Mouse (Mus musculus) ovary, postnatal 36 days (tissue): ENCODE measurements around the gene Sars.
A peak's percentile ranks its signal among the peaks of the same experiment; 100 is the strongest.

ENCODE experiments used
- DNase-seq: peaks from one replicate; pipeline ENCODE4 v3.0.0; 2022; ENCODE audit warnings: low spot score, mixed read lengths

The Sars gene

DNA sequence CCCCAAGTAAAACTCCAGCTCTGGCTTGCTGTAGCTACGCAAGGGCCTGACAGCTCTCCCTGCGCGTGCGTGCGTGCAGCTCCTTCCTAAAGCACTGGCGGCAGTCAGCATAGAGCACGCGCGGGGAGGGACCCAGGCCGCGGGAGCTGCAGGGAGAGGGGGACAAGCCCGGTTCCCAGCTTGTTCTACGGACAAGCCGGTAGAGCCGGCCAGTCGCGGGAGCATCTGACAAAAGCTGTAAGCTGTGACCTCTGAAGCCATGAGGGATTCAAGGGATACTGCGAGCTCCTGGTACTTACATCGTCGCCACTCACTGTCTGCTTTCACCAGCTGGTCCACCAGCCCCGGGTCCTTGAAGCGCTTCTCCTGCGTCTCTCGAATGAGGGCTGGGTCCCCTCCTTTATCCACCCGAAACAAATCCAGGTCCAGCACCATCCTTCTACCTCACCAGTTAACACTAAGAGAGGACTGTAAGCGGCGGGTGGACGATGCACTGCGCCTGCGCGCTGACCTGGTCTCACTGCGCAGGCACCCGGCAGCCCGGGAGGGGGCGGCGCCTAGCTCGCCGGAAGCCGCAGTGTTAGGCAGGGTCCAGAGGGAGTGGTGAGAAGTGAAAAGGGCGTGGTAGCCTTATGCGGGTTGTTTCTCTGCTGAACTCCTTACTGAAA is at the start of gene Sars:
Gene Sars (minus strand): TSS at position 512 of the 668 bp plus-strand sequence.
- DNase-seq: peak; percentile 89

GRCm38 (mm10) chr3:108489968-108490367 is 45.0 kb upstream of the Sars start:
- DNase-seq: no peak

GRCm38 (mm10) chr3:108484749-108485148 is 39.7 kb upstream of the Sars start:
- no peak for DNase-seq

GRCm38 (mm10) chr3:108478800-108479199 is 33.8 kb upstream of the Sars start:
- no peak for DNase-seq

DNA sequence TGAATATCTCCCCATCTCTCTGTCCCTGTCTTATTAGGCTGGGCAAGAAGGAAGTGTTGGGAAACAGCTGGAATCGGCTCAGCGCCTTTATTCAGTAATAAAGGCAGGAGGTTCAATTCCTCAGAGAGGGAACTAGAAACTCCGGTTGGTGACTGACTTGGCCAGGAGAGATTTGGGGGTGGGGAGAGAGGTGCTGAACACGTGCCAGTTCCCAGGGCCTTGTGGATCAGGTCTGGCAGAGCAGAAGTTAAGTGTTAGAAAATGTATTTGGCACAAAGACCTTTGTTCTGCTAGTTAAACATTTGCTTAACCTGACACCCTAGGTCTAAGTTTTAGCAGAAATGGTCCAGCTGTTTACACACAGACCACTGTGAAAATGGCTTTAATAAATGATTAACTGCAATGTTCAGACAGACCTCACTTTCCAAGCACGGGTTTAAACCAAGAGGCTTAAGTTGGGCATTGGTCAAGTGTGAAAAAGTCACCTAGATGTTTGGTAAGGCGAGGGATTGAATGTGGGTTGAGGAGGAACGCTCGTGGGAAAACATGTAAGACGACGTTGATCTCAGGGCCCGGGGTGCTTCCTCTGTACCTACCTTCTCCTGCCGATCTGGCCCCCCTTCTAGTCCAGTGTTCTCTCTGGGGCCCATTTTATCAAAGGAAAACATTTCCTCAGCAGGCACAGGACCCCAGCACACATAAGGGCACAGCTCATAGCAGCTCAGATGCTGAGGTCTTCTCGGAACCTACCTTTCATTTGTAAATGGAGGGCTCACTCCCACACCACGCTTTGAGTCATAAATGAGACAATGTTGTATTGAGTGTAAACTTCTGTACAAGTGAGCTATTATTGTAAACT is 32.0 kb upstream of the Sars start:
- peak; percentile 34 for DNase-seq

- no peak for DNase-seq
Measured at GRCm38 (mm10) chr3:108475496-108475895, 30.5 kb upstream of the Sars start.

DNA sequence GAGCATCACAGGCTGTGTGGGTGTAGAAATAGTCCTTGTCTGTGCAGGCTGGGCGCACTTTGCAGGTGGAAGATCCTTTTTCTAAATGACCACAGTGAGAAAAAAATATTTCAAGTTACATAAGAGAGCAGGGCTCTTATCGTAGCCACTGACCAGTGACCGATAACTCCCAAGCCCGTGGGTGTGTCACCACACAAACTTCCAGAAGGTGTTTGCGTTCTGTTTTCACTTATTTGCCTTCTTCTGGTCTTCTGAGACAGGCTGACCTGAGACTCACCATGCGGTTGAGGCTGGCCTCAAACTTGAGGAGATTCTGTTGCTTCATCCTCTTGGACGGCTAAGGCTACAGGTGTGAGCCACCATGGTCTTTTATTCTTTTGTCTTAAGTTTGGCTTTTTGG is 30.0 kb upstream of the Sars start:
- no peak for DNase-seq

GRCm38 (mm10) chr3:108467760-108468159 is 22.8 kb upstream of the Sars start:
- no peak for DNase-seq

DNA sequence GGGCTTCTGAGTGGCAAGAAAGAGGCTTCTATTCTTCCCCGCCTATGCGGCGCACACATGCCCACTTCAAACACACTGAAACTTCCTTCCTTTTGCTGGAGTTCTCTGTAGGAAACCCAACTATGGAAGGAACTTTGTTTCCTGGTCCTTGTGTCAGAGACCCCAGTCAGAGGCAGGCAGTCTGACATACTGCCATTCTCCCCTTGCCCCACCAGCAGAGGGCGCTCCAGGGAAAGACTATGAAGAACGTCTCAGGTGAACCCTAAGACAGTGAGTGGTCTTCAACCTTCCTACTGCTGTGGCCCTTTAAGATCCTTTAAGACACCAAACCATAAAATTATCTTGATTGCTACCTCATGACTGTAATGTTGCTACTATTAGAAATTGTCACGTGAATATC is 21.4 kb upstream of the Sars start:
- DNase-seq: peak; percentile 32

DNA sequence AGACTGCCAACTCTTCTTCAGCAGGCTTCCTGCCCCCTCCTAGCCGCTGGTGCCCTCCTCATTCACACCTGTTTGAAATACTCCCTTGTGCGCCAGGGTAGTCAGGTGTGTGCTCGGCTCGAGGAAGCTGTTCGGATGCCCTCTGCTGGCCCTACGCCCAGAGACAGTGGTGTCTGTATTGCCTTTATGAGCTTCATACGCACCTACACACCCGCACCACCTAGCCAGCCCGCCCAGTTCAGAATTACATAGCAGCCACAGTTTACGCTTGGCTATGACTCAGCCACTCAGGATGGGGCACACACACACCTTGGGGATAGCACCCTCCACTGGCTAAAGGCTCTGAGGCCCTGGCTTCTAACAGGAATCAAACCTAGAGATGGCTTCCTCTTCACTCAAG is 13.9 kb upstream of the Sars start:
- DNase-seq: peak; percentile 25

- no peak for DNase-seq
Measured at GRCm38 (mm10) chr3:108458380-108458779, 13.4 kb upstream of the Sars start.

- DNase-seq: no peak
Measured at GRCm38 (mm10) chr3:108454172-108454571, 9.2 kb upstream of the Sars start.

- no peak for DNase-seq
Measured at GRCm38 (mm10) chr3:108451969-108452368, 7.0 kb upstream of the Sars start.

- DNase-seq: no peak
Measured at GRCm38 (mm10) chr3:108445366-108445705, 327 bp upstream of the Sars start.

- no peak for DNase-seq
Measured at GRCm38 (mm10) chr3:108444029-108444428, 980 bp downstream of the Sars start.

DNA sequence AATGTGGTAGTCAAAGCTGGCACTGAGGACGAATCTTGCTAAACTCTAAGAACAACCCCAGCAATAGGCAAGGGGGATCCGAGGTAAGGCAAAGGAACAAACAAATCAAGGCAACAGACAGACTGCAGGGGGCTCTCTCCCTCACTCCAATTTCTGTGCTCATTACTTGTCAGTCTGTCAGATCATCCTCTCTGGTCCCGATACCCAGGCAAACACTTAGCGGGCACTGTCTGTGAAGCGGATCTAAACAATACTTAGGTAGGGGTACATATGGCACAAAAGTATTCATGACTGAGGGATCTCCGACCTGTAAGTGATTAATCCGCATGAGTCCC is 8.7 kb downstream of the Sars start:
- no peak for DNase-seq

DNA sequence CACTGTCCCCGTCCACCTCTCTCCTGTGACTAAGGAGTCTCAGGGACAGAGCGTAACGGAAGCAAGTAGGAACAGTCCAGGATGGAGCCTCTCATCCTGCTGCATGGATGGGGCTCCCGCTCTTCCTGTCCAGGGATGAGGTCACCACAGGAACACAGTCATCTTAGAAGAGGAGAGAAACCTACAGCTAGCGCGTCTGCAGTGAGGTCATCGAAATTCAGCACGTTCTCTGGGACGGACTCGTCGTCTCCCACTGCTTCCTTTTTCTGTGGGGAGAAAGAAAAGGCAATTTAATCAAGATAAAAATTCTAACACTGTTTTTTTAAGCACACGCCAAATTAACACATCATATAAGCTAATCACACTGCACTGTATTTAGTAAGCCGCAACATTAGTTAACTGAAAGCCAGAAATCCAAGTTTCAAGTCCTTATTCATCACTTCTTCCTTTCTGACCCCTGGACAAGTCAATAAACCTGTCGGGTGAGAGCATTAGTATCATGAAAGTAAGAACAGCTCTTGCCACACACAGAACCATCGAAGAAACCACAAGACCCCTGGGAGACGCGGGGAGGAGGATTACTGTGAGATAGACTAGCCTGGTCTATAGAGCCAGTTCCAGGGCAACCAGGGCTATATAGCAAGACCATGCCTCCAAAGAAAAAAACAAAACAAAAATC is 9.2 kb downstream of the Sars start:
- DNase-seq: no peak

GRCm38 (mm10) chr3:108433881-108434495 is 11.0 kb downstream of the Sars start:
- DNase-seq: no peak

- no peak for DNase-seq
Measured at GRCm38 (mm10) chr3:108433188-108433880, 11.7 kb downstream of the Sars start.

- DNase-seq: no peak
Measured at GRCm38 (mm10) chr3:108432542-108433187, 12.3 kb downstream of the Sars start.

DNA sequence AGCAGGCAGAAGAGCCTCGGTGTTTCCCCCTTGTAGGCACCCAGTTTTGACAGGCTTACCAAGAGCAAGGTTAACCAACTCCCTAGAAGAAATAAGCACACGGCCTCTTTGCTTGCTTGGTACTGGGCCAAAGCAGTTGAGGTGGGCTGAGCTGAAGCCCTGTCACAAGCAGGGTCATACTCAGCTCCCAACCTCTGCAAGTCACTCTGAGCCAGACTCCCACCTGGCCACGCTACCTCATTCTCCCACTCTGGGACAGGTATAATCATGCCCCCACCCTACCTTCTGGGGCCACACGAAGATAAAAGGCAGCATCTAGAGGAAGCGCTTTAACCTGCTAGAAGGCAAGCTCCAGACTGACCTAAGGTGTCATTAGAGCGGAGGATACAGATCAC is 19.4 kb downstream of the Sars start:
- DNase-seq: no peak
